Mouse (Mus musculus) heart, adult 2 months (tissue): ENCODE measurements around the gene Apobec1.
"Not testable (repeated sequence)": the region's sequence is repeated elsewhere in the genome, so short reads cannot be mapped to it uniquely, and the experiment has no call there.

Experiments
- CTCF ChIP-seq: fragments of 200-600 bp; IDR thresholded peaks from 2 replicates; pipeline ENCODE4 v1.8.1; 2022; ENCODE audit warnings: antibody characterized with exemption, mild to moderate bottlenecking, moderate library complexity
- EP300 ChIP-seq: fragments of 200-500 bp; IDR thresholded peaks from 2 replicates; pipeline ENCODE4 v1.6.1; 2011; ENCODE audit warnings: low read depth, low read length, control low read depth; ENCODE audit not compliant: insufficient read depth

DNA sequence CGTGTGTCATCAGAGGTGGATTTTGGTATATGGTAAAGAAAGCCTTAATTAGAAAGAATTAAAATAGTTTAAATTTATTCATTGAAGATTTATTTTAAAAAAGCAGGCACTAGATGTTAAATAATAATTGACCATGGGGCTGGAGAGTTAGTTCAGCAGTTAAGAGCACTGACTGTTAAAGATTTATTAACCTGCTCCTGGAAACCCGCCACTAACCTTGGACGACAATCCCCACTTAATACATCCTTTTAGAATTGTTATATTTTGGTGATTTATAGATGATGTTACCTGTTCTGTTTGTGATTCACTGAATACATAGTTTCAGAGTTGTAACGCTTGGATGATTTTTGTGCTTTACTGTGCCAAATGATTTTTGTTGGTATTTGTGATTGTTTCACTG is 35.3 kb upstream of the Apobec1 start:
- not testable (repeated sequence) for TF ChIP-seq CTCF, EP300
